Mouse (Mus musculus) testis, adult 10 weeks (tissue): ENCODE data around the gene Fam243. TPM values are rescaled to one million over a fixed set of nuclear protein-coding genes. Genes with fewer than 3 reads are reported as not detected.

ENCODE experiments used
- polyA plus RNA-seq: library from polyadenylated mRNA; stranded (reverse); fragments of 350-450 nt; fragmentation: Illumina TruSeq; extraction: RNeasy Lipid Tissue Mini Kit (QIAGEN cat#74804); gene quantifications from one replicate; pipeline ENCODE4 v1.2.3, GENCODE M21; 2014; ENCODE audit warnings: low read depth, low replicate concordance

The Fam243 gene
- 160 TPM for polyA plus RNA-seq

GRCm38 (mm10) chr16:92321341-92321740 is at the start of gene Fam243:
Gene Fam243 (minus strand): TSS chr16:92321441.

DNA sequence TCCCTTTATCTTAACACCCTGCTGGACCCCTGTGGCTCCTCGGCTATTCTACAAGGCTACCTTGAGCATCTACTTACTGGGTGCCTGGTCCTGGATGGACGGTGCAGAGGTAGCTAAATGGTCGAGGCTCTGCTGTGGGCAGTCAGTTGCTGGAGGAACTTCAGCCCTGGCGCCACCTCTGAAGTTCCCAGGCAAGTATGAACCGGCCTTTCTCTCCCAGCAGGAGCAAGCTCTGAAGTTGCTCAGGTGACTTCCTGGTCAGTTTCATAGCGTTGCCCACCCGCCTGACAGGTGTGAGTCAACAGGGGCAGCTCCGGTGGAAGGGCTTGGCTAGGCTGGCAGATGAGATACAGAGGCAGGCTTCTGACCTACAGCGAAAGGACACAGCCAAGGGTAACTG is 38.0 kb upstream of the Fam243 start, which contains the start of gene Kcne1:
Kcne1 (minus strand) TSS at position 240 of the 400 bp plus-strand sequence.

DNA sequence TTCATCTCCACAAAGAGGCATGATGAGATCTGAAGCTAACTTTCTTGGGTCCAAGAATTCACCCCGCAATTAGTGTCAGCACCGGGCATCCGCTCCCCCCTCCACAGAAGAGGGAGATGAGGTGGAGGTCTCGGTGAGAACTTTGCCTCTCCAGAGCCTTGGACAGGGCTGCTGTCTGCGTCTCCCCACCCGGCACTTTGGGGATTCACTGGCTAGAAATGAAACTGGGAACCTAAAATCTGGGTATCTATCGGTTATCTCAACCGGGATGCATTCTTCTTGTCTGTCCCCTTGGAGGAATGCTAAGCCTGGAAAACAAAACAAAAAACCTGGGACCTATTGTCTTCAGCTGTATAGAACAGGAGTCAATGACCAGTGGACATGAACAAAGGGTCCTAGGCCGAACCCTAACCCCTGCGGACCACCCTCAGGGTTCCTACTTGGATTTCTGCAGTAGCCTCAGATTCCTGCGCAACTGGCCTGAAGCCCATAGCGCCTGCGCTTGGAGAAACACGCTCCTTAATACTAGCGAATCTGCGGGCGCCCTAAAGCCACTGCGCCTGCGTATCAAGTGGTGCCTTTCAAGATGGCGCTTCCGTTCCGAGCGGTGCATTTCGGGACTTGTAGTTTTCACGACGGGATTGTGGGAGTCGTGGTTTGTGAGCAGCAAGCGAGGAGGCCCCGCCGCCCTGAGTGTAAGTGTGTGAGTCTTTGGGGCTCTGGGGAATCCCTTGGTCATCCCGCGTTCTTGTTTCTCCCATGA is 20.4 kb downstream of the Fam243 start, which contains the start of gene Smim11:
Smim11 (plus strand) TSS at position 638 of the 763 bp plus-strand sequence.

DNA sequence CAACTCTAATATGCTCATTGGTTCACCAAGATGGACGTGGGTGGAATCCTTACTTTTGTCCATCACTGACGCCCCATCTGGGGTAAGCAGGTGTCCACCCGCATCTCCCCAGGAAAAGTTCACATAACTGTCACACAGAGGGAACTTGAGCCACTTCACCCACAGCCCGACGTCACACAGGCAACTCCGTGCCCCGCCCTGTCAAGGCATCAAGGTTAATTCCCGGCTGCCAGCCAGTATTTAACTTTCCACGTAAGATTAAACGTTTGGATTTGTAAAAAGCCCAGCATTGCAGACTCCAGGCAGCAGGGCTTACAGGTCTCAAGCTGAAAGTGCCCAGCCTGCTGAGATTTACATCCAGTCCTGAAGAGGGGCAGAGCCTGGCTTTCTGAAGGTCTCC is 29.1 kb downstream of the Fam243 start, which contains the start of gene Kcne2:
Kcne2 (plus strand) TSS at position 289 of the 400 bp plus-strand sequence.

Other genes starting within 250 kb of the Fam243 start
- gene Kcne2, start 29.1 kb downstream of the Fam243 start, polyA plus RNA-seq = not detected
- 25.0 TPM for gene Smim11, start 20.2 kb downstream of the Fam243 start, polyA plus RNA-seq
- not detected for gene Kcne1, start 38.0 kb upstream of the Fam243 start, polyA plus RNA-seq
- 10.3 TPM for gene Rcan1, start 149.4 kb upstream of the Fam243 start, polyA plus RNA-seq
- gene Clic6, start 164.3 kb upstream of the Fam243 start, polyA plus RNA-seq = 3.0 TPM